Mouse (Mus musculus): ENCODE results near the gene Kcnh6.

The Kcnh6 gene

GRCm38 (mm10) chr11:106065073-106065922 lies 57.4 kb downstream of the Kcnh6 start:
- DNase-seq: no peak

GRCm38 (mm10) chr11:106065923-106066571 lies 58.1 kb downstream of the Kcnh6 start, which contains the start of gene Taco1:
Gene Taco1 (plus strand): TSS chr11:106066061.
- peak; percentile 95 for DNase-seq

GRCm38 (mm10) chr11:106066616-106067015 lies 58.7 kb downstream of the Kcnh6 start:
- DNase-seq: peak; percentile 30

- no peak for DNase-seq
These were observed 65.8 kb downstream of the Kcnh6 start for GRCm38 (mm10) chr11:106073774-106074173.

GRCm38 (mm10) chr11:106076321-106076720 lies 68.4 kb downstream of the Kcnh6 start:
- peak; percentile 79 for DNase-seq

Data from retina, postnatal 1 day (tissue).